Mouse (Mus musculus) layer of hippocampus, adult 9-10 months (tissue): ENCODE measurements around the gene H2-T23.

Source experiments
- DNase-seq: peaks from one replicate; pipeline ENCODE4 v3.0.0; 2022; ENCODE audit warnings: low spot score

H2-T23 gene

GRCm38 (mm10) chr17:35993675-35994074 lies 39.0 kb downstream of the H2-T23 start:
- no peak for DNase-seq

DNA sequence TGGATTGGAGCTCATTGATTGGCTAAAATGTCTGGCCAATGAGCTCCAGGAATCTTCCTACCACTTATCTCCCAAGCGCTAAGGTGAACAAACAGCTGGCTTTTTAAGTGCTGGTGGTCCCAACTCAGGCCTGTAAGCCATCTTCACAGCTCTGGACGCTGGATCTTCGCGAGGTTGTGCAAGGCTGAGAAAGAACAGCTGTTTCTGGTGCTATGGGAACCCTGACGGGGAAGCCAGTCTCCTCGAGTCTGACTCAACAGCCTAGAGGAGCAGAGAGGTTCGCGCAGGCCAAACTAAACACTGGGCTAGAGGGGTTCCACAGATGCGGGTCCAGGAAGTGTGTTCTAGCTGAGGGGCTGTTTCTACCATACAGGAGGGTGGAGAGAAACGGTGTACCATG lies 40.9 kb downstream of the H2-T23 start:
- no peak for DNase-seq

DNA sequence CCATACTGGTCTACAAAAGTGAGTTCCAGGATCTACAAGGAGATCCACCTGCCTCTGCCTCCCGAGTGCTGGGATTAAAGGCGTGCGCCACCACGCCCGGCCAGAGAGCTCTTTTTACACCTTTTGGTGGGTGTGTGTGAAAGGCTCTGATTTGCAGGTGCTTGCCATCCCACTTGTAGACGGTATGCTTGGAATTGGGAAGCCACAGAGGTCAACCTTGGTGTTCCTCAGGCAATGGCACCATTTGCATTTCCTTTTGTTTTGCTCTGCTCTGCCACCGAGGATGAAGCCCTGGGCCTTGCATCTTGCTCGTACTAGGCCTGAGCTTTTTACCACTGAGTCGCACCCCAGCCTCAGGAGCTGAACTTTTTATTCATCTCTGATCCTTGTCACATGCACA lies 50.9 kb downstream of the H2-T23 start:
- DNase-seq = no peak

- no peak for DNase-seq
Measured at GRCm38 (mm10) chr17:35980363-35980754, 52.3 kb downstream of the H2-T23 start.
